ENCODE assay signal across 12 mouse cellular contexts in genomic region chr4:136861806-136862205, GRCm38 (mm10). TPM values are rescaled to one million over a fixed set of nuclear protein-coding genes. Genes with fewer than 3 reads are reported as not detected.
DNase-seq lines count a peak whose midpoint lies in the region; ATAC-seq lines count a peak whose summit lies in the region.
"Had no signal": no experiment of that assay in that cellular context is flagged by ENCODE, and none has a peak within 500 bp of the region (broad histone marks: within the 10 kb centered on the region; RNA-seq: fewer than 3 reads in every experiment).

No protein-coding gene starts in this region.

- WGBS in hindbrain, embryonic 11.5 days, result 3% methylated on average over 17 of the region's 17 CpGs
- WGBS in midbrain, embryonic 16.5 days, result 2% methylated on average over 17 of the region's 17 CpGs

- peak; percentile 57 for DNase-seq in 3134 (ENCODE audit: extremely low read depth, insufficient read length, low spot score)
- peak; percentile 50 for DNase-seq in embryo, embryonic 10 days (ENCODE audit: low spot score)
- peak; percentile 54 for DNase-seq in hindbrain, embryonic 11.5 days (ENCODE audit: low spot score)
- DNase-seq in ovary, postnatal 10 days (ENCODE audit: low spot score), result no peak
- DNase-seq in thymus, postnatal 0 days (ENCODE audit: low spot score), result no peak
- no peak for DNase-seq in right cerebral cortex, postnatal 14 days
- no peak for DNase-seq in cerebellum, adult 8-10 months
- DNase-seq: adrenal gland, postnatal 36 days; heart, adult 18-20 months had no signal

- no peaks in the 10 kb centered on the region for H3K9me3 ChIP-seq in hindbrain, embryonic 11.5 days (ENCODE audit: control insufficient read depth, low read length)
- H3K9me3 ChIP-seq in midbrain, embryonic 16.5 days (replicated peaks; ENCODE audit: control insufficient read depth, low read length, poor library complexity, severe bottlenecking), result no peaks in the 10 kb centered on the region
- H3K9me3 ChIP-seq: G1E; liver, embryonic 15.5 days had no signal

- H3K9ac ChIP-seq in hindbrain, embryonic 11.5 days (ENCODE audit: low read depth, low read length), result peak overlapping the region; percentile 40
- 0 out of 2 replicates have a peak overlapping the region, but pooled peaks have one; percentile 22 for H3K9ac ChIP-seq in midbrain, embryonic 16.5 days (ENCODE audit: low read depth, low read length)
- H3K9ac ChIP-seq: liver, embryonic 15.5 days had no signal

- peak; percentile 22; the same call in 1 of the 2 replicates for ATAC-seq in hindbrain, embryonic 11.5 days (ENCODE audit: low FRiP score)
- ATAC-seq in midbrain, embryonic 16.5 days, result peak; percentile 43; the same call in 1 of the 2 replicates

- no peak overlapping the region for H3K4me3 ChIP-seq in hindbrain, embryonic 11.5 days (ENCODE audit: low read depth, low read length)
- no peak overlapping the region for H3K4me3 ChIP-seq in midbrain, embryonic 16.5 days (ENCODE audit: low read depth, low read length)
- H3K4me3 ChIP-seq: liver, embryonic 15.5 days had no signal

- no peaks in the 10 kb centered on the region for H3K36me3 ChIP-seq in hindbrain, embryonic 11.5 days (ENCODE audit: control insufficient read depth, insufficient read depth, low read length)
- H3K36me3 ChIP-seq in midbrain, embryonic 16.5 days (ENCODE audit: control insufficient read depth, insufficient read depth, low read length), result no peaks in the 10 kb centered on the region
- H3K36me3 ChIP-seq: G1E; liver, embryonic 15.5 days had no signal

- 0 out of 2 replicates have a peak overlapping the region, but pooled peaks have one; percentile 17 for H3K4me2 ChIP-seq in hindbrain, embryonic 11.5 days (replicated peaks; ENCODE audit: low read depth, low read length)
- H3K4me2 ChIP-seq in midbrain, embryonic 16.5 days (ENCODE audit: low read length), result no peak overlapping the region
- H3K4me2 ChIP-seq: liver, embryonic 15.5 days had no signal

- H3K4me1 ChIP-seq in hindbrain, embryonic 11.5 days (replicated peaks; ENCODE audit: control insufficient read depth, insufficient read depth, low read length), result peaks cover 20% of the 10 kb centered on the region
- H3K4me1 ChIP-seq in midbrain, embryonic 16.5 days (ENCODE audit: control insufficient read depth, insufficient read depth, low read length), result peaks cover 23% of the 10 kb centered on the region
- H3K4me1 ChIP-seq: liver, embryonic 15.5 days had no signal

- H3K27ac ChIP-seq in hindbrain, embryonic 11.5 days (ENCODE audit: low read depth, low read length), result peak overlapping the region; percentile 83
- H3K27ac ChIP-seq in midbrain, embryonic 16.5 days (ENCODE audit: low read length), result peak overlapping the region; percentile 45; the same call in 1 of the 2 replicates
- H3K27ac ChIP-seq: liver, embryonic 15.5 days had no signal

- H3K27me3 ChIP-seq in hindbrain, embryonic 11.5 days (ENCODE audit: control insufficient read depth, insufficient read depth, low read length), result no peaks in the 10 kb centered on the region
- no peaks in the 10 kb centered on the region for H3K27me3 ChIP-seq in midbrain, embryonic 16.5 days (ENCODE audit: control insufficient read depth, insufficient read depth, low read depth, low read length)

RNA-seq across cellular contexts. Expression of gene C1qb, which starts 24.2 kb away (rescaled TPM):
- 34.4 and 40.3 TPM in 2 replicates for polyA plus RNA-seq in hindbrain, embryonic 11.5 days (2014; fragmentation: Nextera tagmentation; extraction: Ambion mirVana)
- 29.3 and 40.8 TPM in 2 replicates for polyA plus RNA-seq in midbrain, embryonic 16.5 days (2015; fragmentation: Nextera tagmentation; extraction: Ambion mirVana)
- 124 and 132 TPM in 2 replicates for polyA plus RNA-seq in thymus, postnatal 0 days (2015; fragmentation: Nextera tagmentation; extraction: Ambion mirVana)

RNA-seq across cellular contexts. Expression of gene Ephb2, which starts 26.0 kb away (rescaled TPM):
- polyA plus RNA-seq in hindbrain, embryonic 11.5 days (2014; fragmentation: Nextera tagmentation; extraction: Ambion mirVana), result 18.5 and 20.1 TPM in 2 replicates
- 13.1 and 17.5 TPM in 2 replicates for polyA plus RNA-seq in midbrain, embryonic 16.5 days (2015; fragmentation: Nextera tagmentation; extraction: Ambion mirVana)
- polyA plus RNA-seq in thymus, postnatal 0 days (2015; fragmentation: Nextera tagmentation; extraction: Ambion mirVana), result 2.6 and 3.3 TPM in 2 replicates

RNA-seq across cellular contexts. Expression of gene C1qc, which starts 31.1 kb away (rescaled TPM):
- polyA plus RNA-seq in hindbrain, embryonic 11.5 days (2014; fragmentation: Nextera tagmentation; extraction: Ambion mirVana), result 17.7 and 19.2 TPM in 2 replicates
- 13.9 and 20.8 TPM in 2 replicates for polyA plus RNA-seq in midbrain, embryonic 16.5 days (2015; fragmentation: Nextera tagmentation; extraction: Ambion mirVana)
- 75.3 and 77.9 TPM in 2 replicates for polyA plus RNA-seq in thymus, postnatal 0 days (2015; fragmentation: Nextera tagmentation; extraction: Ambion mirVana)

RNA-seq across cellular contexts. Expression of gene C1qa, which starts 36.8 kb away (rescaled TPM):
- polyA plus RNA-seq in hindbrain, embryonic 11.5 days (2014; fragmentation: Nextera tagmentation; extraction: Ambion mirVana), result 14.3 and 15.2 TPM in 2 replicates
- 22.9 and 26.3 TPM in 2 replicates for polyA plus RNA-seq in midbrain, embryonic 16.5 days (2015; fragmentation: Nextera tagmentation; extraction: Ambion mirVana)
- polyA plus RNA-seq in thymus, postnatal 0 days (2015; fragmentation: Nextera tagmentation; extraction: Ambion mirVana), result 98.7 and 110 TPM in 2 replicates
- polyA plus RNA-seq: G1E had no signal

Comparison
In these comparisons a context has a peak if more than half of its experiments do, and no peak if none do; other contexts are left out.
1. DNase-seq: peak in 3134 (single experiment), embryo, embryonic 10 days (single experiment) and hindbrain, embryonic 11.5 days (single experiment); none in ovary, postnatal 10 days (single experiment), thymus, postnatal 0 days (single experiment), right cerebral cortex, postnatal 14 days (single experiment) and cerebellum, adult 8-10 months (single experiment).